Mouse (Mus musculus) liver, embryonic 16.5 days (tissue): Measurements from ENCODE around the gene Slc26a9. TPM values are rescaled to one million over a fixed set of nuclear protein-coding genes. Genes with fewer than 3 reads are reported as not detected.

Source experiments
- ATAC-seq: fragments of 200-750 bp; cut with Nextera tagmentation; 2 replicates; pipeline ENCODE4 v1.8.0; 2017; ENCODE audit warnings: low read depth, mild to moderate bottlenecking, moderate number of reproducible peaks, moderate library complexity
- H3K27ac ChIP-seq: fragments of 300-500 bp; sonication (generic); 2 replicates; pipeline ENCODE4 v1.5.1; 2014; ENCODE audit warnings: mild to moderate bottlenecking, low read length
- H3K27me3 ChIP-seq: fragments of 300-500 bp; sonication (generic); 2 replicates; pipeline ENCODE4 v1.6.1; 2014; ENCODE audit warnings: low read depth, low read length, mixed read lengths; ENCODE audit not compliant: control insufficient read depth, insufficient read depth
- H3K36me3 ChIP-seq: fragments of 300-500 bp; sonication (generic); 2 replicates; pipeline ENCODE4 v1.6.1; 2014; ENCODE audit warnings: mild to moderate bottlenecking; ENCODE audit not compliant: control insufficient read depth, insufficient read depth
- H3K4me1 ChIP-seq: fragments of 300-500 bp; sonication (generic); 2 replicates; pipeline ENCODE4 v1.6.1; 2014; ENCODE audit warnings: low read depth, low read length, mixed read lengths; ENCODE audit not compliant: control insufficient read depth
- H3K4me2 ChIP-seq: fragments of 300-500 bp; sonication (generic); 2 replicates; pipeline ENCODE4 v1.6.1; 2014; ENCODE audit warnings: low read depth, low read length, mixed read lengths
- H3K4me3 ChIP-seq: fragments of 300-500 bp; sonication (generic); 2 replicates; pipeline ENCODE4 v1.5.1; 2014; ENCODE audit warnings: low read depth, mild to moderate bottlenecking, low read length
- H3K9ac ChIP-seq: fragments of 300-500 bp; sonication (generic); 2 replicates; pipeline ENCODE4 v1.6.1; 2014; ENCODE audit warnings: low read depth, low read length
- H3K9me3 ChIP-seq: fragments of 300-500 bp; sonication (generic); replicated peaks from 2 replicates; pipeline ENCODE4 v1.6.1; 2016; ENCODE audit warnings: low read length; ENCODE audit not compliant: control insufficient read depth
- WGBS: fragments of 180-500 bp; shearing (Covaris S2); extraction: QIAGEN DNeasy Blood & Tissue Kit; methylation state at CpG from one replicate; pipeline ENCODE4 v1.1.7; 2014; ENCODE audit not compliant: insufficient replicate concordance; 5-methylcytosine and 5-hydroxymethylcytosine counted together
- polyA plus RNA-seq: library from polyadenylated mRNA; unstranded; fragments of >200 nt; fragmentation: Nextera tagmentation; extraction: Ambion mirVana; gene quantifications from 2 replicates; pipeline ENCODE4 v1.2.1, GENCODE M21; 2015

Gene Slc26a9
- polyA plus RNA-seq, 1 experiment from 2014 or later = 0.06 TPM

GRCm38 (mm10) chr1:131747761-131748160 is 3.9 kb downstream of the Slc26a9 start:
- H3K4me3 ChIP-seq = no peak overlapping the region
- no peak for ATAC-seq
- no peak overlapping the region for H3K27ac ChIP-seq
- H3K9ac ChIP-seq = no peak overlapping the region
- H3K4me2 ChIP-seq = no peak overlapping the region
- no peaks in the 10 kb centered on the region for H3K36me3 ChIP-seq
- WGBS = 57% methylated on average over 2 of the region's 2 CpGs
- no peaks in the 10 kb centered on the region for H3K9me3 ChIP-seq
- no peaks in the 10 kb centered on the region for H3K4me1 ChIP-seq
- no peaks in the 10 kb centered on the region for H3K27me3 ChIP-seq

GRCm38 (mm10) chr1:131748636-131749035 is 4.8 kb downstream of the Slc26a9 start:
- H3K27ac ChIP-seq = no peak overlapping the region
- no peak for ATAC-seq
- H3K36me3 ChIP-seq = no peaks in the 10 kb centered on the region
- H3K4me2 ChIP-seq = no peak overlapping the region
- H3K4me1 ChIP-seq = no peaks in the 10 kb centered on the region
- H3K9me3 ChIP-seq = no peaks in the 10 kb centered on the region
- H3K27me3 ChIP-seq = no peaks in the 10 kb centered on the region
- H3K9ac ChIP-seq = no peak overlapping the region
- no peak overlapping the region for H3K4me3 ChIP-seq
- WGBS = 52% methylated on average over 2 of the region's 2 CpGs

- ATAC-seq = no peak
- peaks cover 8% of the 10 kb centered on the region for H3K4me1 ChIP-seq
- H3K27ac ChIP-seq = no peak overlapping the region
- no peak overlapping the region for H3K9ac ChIP-seq
- H3K27me3 ChIP-seq = no peaks in the 10 kb centered on the region
- 54% methylated on average over 15 of the region's 15 CpGs for WGBS
- H3K9me3 ChIP-seq = no peaks in the 10 kb centered on the region
- H3K4me2 ChIP-seq = no peak overlapping the region
- no peak overlapping the region for H3K4me3 ChIP-seq
- H3K36me3 ChIP-seq = no peaks in the 10 kb centered on the region
Measured at GRCm38 (mm10) chr1:131749706-131750545, 6.1 kb downstream of the Slc26a9 start.

GRCm38 (mm10) chr1:131751181-131751890 is 7.5 kb downstream of the Slc26a9 start:
- ATAC-seq = no peak
- Histone ChIP-seq H3K4me3 (no peak overlapping the region), H3K9me3 (no peaks in the 10 kb centered on the region), H3K36me3 (no peaks in the 10 kb centered on the region), H3K27ac (no peak overlapping the region), H3K27me3 (no peaks in the 10 kb centered on the region), H3K4me2 (no peak overlapping the region), H3K4me1 (peaks cover 11% of the 10 kb centered on the region), H3K9ac (no peak overlapping the region)
- WGBS = 50% methylated on average over 3 of the region's 3 CpGs

GRCm38 (mm10) chr1:131751891-131752311 is 8.1 kb downstream of the Slc26a9 start:
- Histone ChIP-seq H3K36me3 (no peaks in the 10 kb centered on the region), H3K27me3 (no peaks in the 10 kb centered on the region), H3K9me3 (no peaks in the 10 kb centered on the region), H3K27ac (no peak overlapping the region), H3K4me2 (no peak overlapping the region), H3K4me1 (peaks cover 11% of the 10 kb centered on the region), H3K4me3 (no peak overlapping the region), H3K9ac (no peak overlapping the region)
- 52% methylated on average over 10 of the region's 10 CpGs for WGBS
- no peak for ATAC-seq

GRCm38 (mm10) chr1:131754212-131754829 is 10.5 kb downstream of the Slc26a9 start:
- Histone ChIP-seq H3K9ac (no peak overlapping the region), H3K4me3 (no peak overlapping the region), H3K9me3 (no peaks in the 10 kb centered on the region), H3K27ac (no peak overlapping the region), H3K27me3 (no peaks in the 10 kb centered on the region), H3K4me2 (no peak overlapping the region), H3K36me3 (no peaks in the 10 kb centered on the region), H3K4me1 (peaks cover 11% of the 10 kb centered on the region)
- ATAC-seq = no peak
- 4% methylated on average over 3 of the region's 3 CpGs for WGBS

- Histone ChIP-seq H3K4me2 (no peak overlapping the region), H3K36me3 (no peaks in the 10 kb centered on the region), H3K9ac (no peak overlapping the region), H3K4me3 (no peak overlapping the region), H3K4me1 (peaks cover 11% of the 10 kb centered on the region), H3K27ac (no peak overlapping the region), H3K9me3 (no peaks in the 10 kb centered on the region), H3K27me3 (no peaks in the 10 kb centered on the region)
- ATAC-seq = no peak
- 19% methylated on average over 4 of the region's 4 CpGs for WGBS
Measured at GRCm38 (mm10) chr1:131754916-131755315, 11.1 kb downstream of the Slc26a9 start.

GRCm38 (mm10) chr1:131757211-131757610 is 13.4 kb downstream of the Slc26a9 start:
- H3K27ac ChIP-seq = no peak overlapping the region
- H3K4me3 ChIP-seq = no peak overlapping the region
- 74% methylated on average over 6 of the region's 6 CpGs for WGBS
- no peaks in the 10 kb centered on the region for H3K36me3 ChIP-seq
- H3K4me2 ChIP-seq = no peak overlapping the region
- no peak for ATAC-seq
- H3K9ac ChIP-seq = no peak overlapping the region
- H3K9me3 ChIP-seq = no peaks in the 10 kb centered on the region
- no peaks in the 10 kb centered on the region for H3K27me3 ChIP-seq
- H3K4me1 ChIP-seq = peaks cover 11% of the 10 kb centered on the region

GRCm38 (mm10) chr1:131758796-131759195 is 15.0 kb downstream of the Slc26a9 start:
- no peak overlapping the region for H3K27ac ChIP-seq
- H3K9me3 ChIP-seq = no peaks in the 10 kb centered on the region
- 69% methylated on average over 7 of the region's 7 CpGs for WGBS
- no peak for ATAC-seq
- no peaks in the 10 kb centered on the region for H3K36me3 ChIP-seq
- no peak overlapping the region for H3K4me2 ChIP-seq
- H3K4me3 ChIP-seq = no peak overlapping the region
- peaks cover 11% of the 10 kb centered on the region for H3K4me1 ChIP-seq
- no peaks in the 10 kb centered on the region for H3K27me3 ChIP-seq
- H3K9ac ChIP-seq = no peak overlapping the region
